ENCODE assay signal across 29 mouse cellular contexts in genomic region chr13:70243598-70244157, GRCm38 (mm10).
DNase-seq lines count a peak whose midpoint lies in the region; ATAC-seq and TF ChIP-seq lines count a peak whose summit lies in the region.
"Had no signal": no experiment of that assay in that cellular context is flagged by ENCODE, and none has a peak within 500 bp of the region (broad histone marks: within the 10 kb centered on the region; RNA-seq: fewer than 3 reads in every experiment).

No protein-coding gene starts in this region.

- WGBS in lung, embryonic 14.5 days: 86% methylated on average over 4 of the region's 4 CpGs
- 63% methylated on average over 4 of the region's 4 CpGs for WGBS in midbrain, embryonic 14.5 days
- WGBS in midbrain, embryonic 11.5 days: 90% methylated on average over 4 of the region's 4 CpGs
- WGBS in forebrain, embryonic 13.5 days: 74% methylated on average over 4 of the region's 4 CpGs

- H3K36me3 ChIP-seq in lung, embryonic 14.5 days (ENCODE audit: insufficient read depth): no peaks in the 10 kb centered on the region
- H3K36me3 ChIP-seq in midbrain, embryonic 14.5 days (ENCODE audit: control insufficient read depth, insufficient read depth, low read length): no peaks in the 10 kb centered on the region
- no peaks in the 10 kb centered on the region for H3K36me3 ChIP-seq in midbrain, embryonic 11.5 days (ENCODE audit: control insufficient read depth, insufficient read depth, low read length)
- no peaks in the 10 kb centered on the region for H3K36me3 ChIP-seq in forebrain, embryonic 13.5 days (ENCODE audit: poor library complexity, severe bottlenecking)
- H3K36me3 ChIP-seq: heart, embryonic 12.5 days; hindbrain, embryonic 13.5 days; limb, embryonic 12.5 days; liver, embryonic 15.5 days; lung, embryonic 15.5 days; neural tube, embryonic 13.5 days; stomach, embryonic 15.5 days had no signal

- TF ChIP-seq CTCF in lung, embryonic 14.5 days (IDR thresholded peaks at IDR 0.05; ENCODE audit: low read depth): no peak

- H3K9ac ChIP-seq in lung, embryonic 14.5 days: no peak overlapping the region
- H3K9ac ChIP-seq in midbrain, embryonic 14.5 days (replicated peaks; ENCODE audit: low read length): no peak overlapping the region
- no peak overlapping the region for H3K9ac ChIP-seq in midbrain, embryonic 11.5 days (ENCODE audit: low read length)
- no peak overlapping the region for H3K9ac ChIP-seq in forebrain, embryonic 13.5 days
- H3K9ac ChIP-seq: heart, embryonic 12.5 days; hindbrain, embryonic 13.5 days; limb, embryonic 12.5 days; liver, embryonic 15.5 days; lung, embryonic 15.5 days; neural tube, embryonic 13.5 days; stomach, embryonic 15.5 days had no signal

- no peak overlapping the region for H3K4me2 ChIP-seq in lung, embryonic 14.5 days
- H3K4me2 ChIP-seq in midbrain, embryonic 14.5 days (ENCODE audit: low read length): no peak overlapping the region
- no peak overlapping the region for H3K4me2 ChIP-seq in midbrain, embryonic 11.5 days
- H3K4me2 ChIP-seq in forebrain, embryonic 13.5 days: no peak overlapping the region
- H3K4me2 ChIP-seq: heart, embryonic 12.5 days; hindbrain, embryonic 13.5 days; limb, embryonic 12.5 days; liver, embryonic 15.5 days; lung, embryonic 15.5 days; neural tube, embryonic 13.5 days; stomach, embryonic 15.5 days had no signal

- no peaks in the 10 kb centered on the region for H3K27me3 ChIP-seq in lung, embryonic 14.5 days (ENCODE audit: insufficient read depth, low read length)
- no peaks in the 10 kb centered on the region for H3K27me3 ChIP-seq in midbrain, embryonic 14.5 days (ENCODE audit: control insufficient read depth, insufficient read depth, low read length)
- H3K27me3 ChIP-seq in midbrain, embryonic 11.5 days (ENCODE audit: control insufficient read depth, insufficient read depth, low read length): no peaks in the 10 kb centered on the region
- no peaks in the 10 kb centered on the region for H3K27me3 ChIP-seq in forebrain, embryonic 13.5 days
- H3K27me3 ChIP-seq: heart, embryonic 12.5 days; hindbrain, embryonic 13.5 days; limb, embryonic 12.5 days; liver, embryonic 15.5 days; lung, embryonic 15.5 days; megakaryocyte, embryonic 14.5 days; neural tube, embryonic 13.5 days; Patski; stomach, embryonic 15.5 days had no signal

- H3K4me3 ChIP-seq in lung, embryonic 14.5 days (ENCODE audit: low read depth, low read length): no peak overlapping the region
- no peak overlapping the region for H3K4me3 ChIP-seq in midbrain, embryonic 14.5 days (replicated peaks; ENCODE audit: low read depth, low read length)
- H3K4me3 ChIP-seq in midbrain, embryonic 11.5 days (ENCODE audit: low read depth, low read length): no peak overlapping the region
- no peak overlapping the region for H3K4me3 ChIP-seq in forebrain, embryonic 13.5 days
- H3K4me3 ChIP-seq: gastrocnemius, adult 2 months; heart, adult 2 months; heart, embryonic 12.5 days; hindbrain, embryonic 13.5 days; limb, embryonic 12.5 days; liver, embryonic 15.5 days; lung, embryonic 15.5 days; megakaryocyte, embryonic 14.5 days; neural tube, embryonic 13.5 days; stomach, embryonic 15.5 days had no signal

- peak; percentile 8 for DNase-seq in lung, embryonic 14.5 days
- DNase-seq in lung, postnatal 25 days (ENCODE audit: low spot score): no peak
- peak; percentile 26 for DNase-seq in midbrain, embryonic 14.5 days
- no peak for DNase-seq in midbrain, embryonic 11.5 days (ENCODE audit: low spot score, missing footprints)
- DNase-seq in kidney, postnatal 10 days: no peak
- no peak for DNase-seq in thymus, postnatal 10 days (ENCODE audit: low spot score in 2 of 2)
- DNase-seq: adrenal gland, postnatal 10 days; cerebellum, adult 11 months; cerebellum, adult 9-10 months; cerebellum, postnatal 36 days; gastrocnemius, adult 2 months; heart, adult 2 months; heart, postnatal 4 days; kidney, adult 9 months; kidney, postnatal 14 days; layer of hippocampus, adult 9-11 months; right cerebral cortex, postnatal 25 days; thymus, postnatal 36 days had no signal

- ATAC-seq in lung, embryonic 14.5 days (ENCODE audit: insufficient read depth): no peak
- ATAC-seq in midbrain, embryonic 14.5 days (ENCODE audit: low FRiP score, low TSS enrichment): no peak
- ATAC-seq in midbrain, embryonic 11.5 days (ENCODE audit: low FRiP score): no peak
- ATAC-seq in forebrain, embryonic 13.5 days: peak; percentile 85
- ATAC-seq: intestine, postnatal 0 days; Patski had no signal

- H3K4me1 ChIP-seq in lung, embryonic 14.5 days (ENCODE audit: insufficient read depth): no peaks in the 10 kb centered on the region
- no peaks in the 10 kb centered on the region for H3K4me1 ChIP-seq in midbrain, embryonic 14.5 days (ENCODE audit: control insufficient read depth, insufficient read depth, low read length)
- H3K4me1 ChIP-seq in midbrain, embryonic 11.5 days (ENCODE audit: control insufficient read depth, insufficient read depth, low read length): no peaks in the 10 kb centered on the region
- H3K4me1 ChIP-seq in forebrain, embryonic 13.5 days: 0 out of 2 replicates have a peak, but pooled peaks cover 3% of the 10 kb centered on the region
- H3K4me1 ChIP-seq: heart, embryonic 12.5 days; limb, embryonic 12.5 days; liver, embryonic 15.5 days; lung, embryonic 15.5 days; megakaryocyte, embryonic 14.5 days; stomach, embryonic 15.5 days had no signal

- H3K27ac ChIP-seq in lung, embryonic 14.5 days (ENCODE audit: low read depth): no peak overlapping the region
- no peak overlapping the region for H3K27ac ChIP-seq in midbrain, embryonic 14.5 days (replicated peaks; ENCODE audit: low read depth, low read length)
- H3K27ac ChIP-seq in midbrain, embryonic 11.5 days (ENCODE audit: low read depth, low read length): no peak overlapping the region
- peak overlapping the region; percentile 20; the same call in 1 of the 2 replicates for H3K27ac ChIP-seq in forebrain, embryonic 13.5 days
- H3K27ac ChIP-seq: gastrocnemius, adult 2 months; heart, adult 2 months; hindbrain, embryonic 13.5 days; limb, embryonic 12.5 days; liver, embryonic 15.5 days; lung, embryonic 15.5 days; neural tube, embryonic 13.5 days; stomach, embryonic 15.5 days had no signal

- H3K9me3 ChIP-seq in lung, embryonic 14.5 days (ENCODE audit: low read depth, low read length): no peaks in the 10 kb centered on the region
- H3K9me3 ChIP-seq in midbrain, embryonic 14.5 days (ENCODE audit: control insufficient read depth, low read length): no peaks in the 10 kb centered on the region
- no peaks in the 10 kb centered on the region for H3K9me3 ChIP-seq in midbrain, embryonic 11.5 days (ENCODE audit: control insufficient read depth, low read length)
- no peaks in the 10 kb centered on the region for H3K9me3 ChIP-seq in forebrain, embryonic 13.5 days (replicated peaks)
- H3K9me3 ChIP-seq: heart, embryonic 12.5 days; hindbrain, embryonic 13.5 days; limb, embryonic 12.5 days; liver, embryonic 15.5 days; lung, embryonic 15.5 days; neural tube, embryonic 13.5 days; stomach, embryonic 15.5 days had no signal

Comparison
In these comparisons a context has a peak if more than half of its experiments do, and no peak if none do; other contexts are left out.
1. DNase-seq: peak in lung, embryonic 14.5 days (single experiment) and midbrain, embryonic 14.5 days (single experiment); none in lung, postnatal 25 days (single experiment), midbrain, embryonic 11.5 days (single experiment), kidney, postnatal 10 days (single experiment) and thymus, postnatal 10 days (0 of 2).